Mouse (Mus musculus): ENCODE results near the gene Ptcd2. TPM values are rescaled to one million over a fixed set of nuclear protein-coding genes. Genes with fewer than 3 reads are reported as not detected.

Gene Ptcd2
- total RNA-seq, 2 experiments from 2014 or later, result 55.4 to 60.7 TPM

DNA sequence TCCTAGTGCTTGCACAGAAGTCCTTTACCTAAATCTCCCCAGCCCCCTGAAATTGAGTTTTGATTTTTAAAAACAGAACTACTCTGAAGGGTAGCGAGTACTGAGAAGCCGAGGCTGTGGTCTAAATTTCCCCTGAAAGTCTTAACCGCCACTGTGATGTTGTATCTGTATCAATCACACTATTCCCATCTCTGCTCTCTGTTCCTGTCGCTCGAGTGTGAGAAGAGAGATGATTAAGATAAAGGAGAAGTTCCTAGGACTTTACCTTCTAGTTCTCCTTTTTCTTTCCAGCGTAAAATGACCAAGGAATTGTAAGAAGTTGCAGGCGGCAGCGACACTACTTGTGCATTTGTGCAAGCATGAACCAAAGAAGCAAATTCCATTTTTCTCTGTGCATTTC, 38.3 kb downstream of the Ptcd2 start:
- DNase-seq, result no peak

DNA sequence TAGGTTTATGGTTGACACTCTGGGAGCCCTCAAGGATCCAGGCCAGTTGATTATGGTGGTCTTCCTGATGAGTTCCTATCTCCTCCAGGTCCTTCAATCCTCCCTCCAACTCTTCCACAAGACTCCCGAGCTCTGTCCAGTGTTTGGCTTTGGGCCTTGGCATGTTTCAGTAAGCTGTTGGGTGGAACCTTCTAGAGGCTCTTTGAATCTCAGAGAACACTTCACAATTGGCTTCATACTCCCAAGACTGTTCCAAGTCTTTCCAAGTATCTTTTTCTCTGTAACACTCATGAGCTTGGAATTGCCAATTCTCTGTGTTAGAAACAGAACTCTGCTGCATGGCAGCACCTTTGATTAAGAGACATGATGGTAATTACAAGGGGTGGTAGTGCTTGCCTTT, 39.3 kb downstream of the Ptcd2 start:
- peak in 1 of 2 experiments; percentile 55 for DNase-seq

DNA sequence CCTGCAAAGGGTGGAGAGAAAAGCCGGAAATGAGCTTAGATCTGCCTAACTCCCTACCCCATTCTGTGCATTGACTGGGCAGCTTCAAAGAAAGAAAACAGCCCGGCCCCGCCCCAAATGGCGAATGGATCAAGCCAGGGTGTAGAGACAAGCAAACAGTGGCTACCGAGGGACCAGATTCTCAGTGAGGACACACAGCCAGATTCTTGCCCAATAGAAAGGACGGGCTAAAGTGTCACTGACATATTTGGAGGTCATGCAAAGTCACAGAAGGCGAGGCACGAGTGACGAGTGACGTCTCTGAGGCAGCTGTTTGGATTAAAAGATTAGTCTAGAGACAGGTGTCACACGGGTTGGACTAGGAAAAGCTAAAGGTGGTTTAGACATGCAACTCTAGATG, 40.1 kb downstream of the Ptcd2 start:
- DNase-seq, result no peak

DNA sequence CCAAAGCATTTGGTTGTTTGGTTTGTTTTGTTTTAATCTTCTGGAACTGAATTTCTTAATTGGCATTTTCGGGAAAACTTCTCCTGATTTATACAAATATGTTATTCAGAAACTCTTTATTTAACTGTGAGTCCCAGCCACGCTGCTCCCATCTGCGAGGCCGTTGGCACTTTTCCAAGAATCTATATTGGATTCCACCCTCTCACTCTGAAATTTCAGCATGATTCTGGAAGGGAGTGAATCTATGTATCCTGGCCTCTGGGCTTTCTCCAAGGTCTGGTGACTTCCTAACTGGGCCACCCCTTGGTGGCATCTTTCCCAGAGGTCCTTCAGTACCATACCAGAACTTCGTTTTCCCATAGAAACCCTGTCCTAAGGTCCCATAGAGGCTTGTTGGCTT, 40.7 kb downstream of the Ptcd2 start:
- DNase-seq, result no peak

DNA sequence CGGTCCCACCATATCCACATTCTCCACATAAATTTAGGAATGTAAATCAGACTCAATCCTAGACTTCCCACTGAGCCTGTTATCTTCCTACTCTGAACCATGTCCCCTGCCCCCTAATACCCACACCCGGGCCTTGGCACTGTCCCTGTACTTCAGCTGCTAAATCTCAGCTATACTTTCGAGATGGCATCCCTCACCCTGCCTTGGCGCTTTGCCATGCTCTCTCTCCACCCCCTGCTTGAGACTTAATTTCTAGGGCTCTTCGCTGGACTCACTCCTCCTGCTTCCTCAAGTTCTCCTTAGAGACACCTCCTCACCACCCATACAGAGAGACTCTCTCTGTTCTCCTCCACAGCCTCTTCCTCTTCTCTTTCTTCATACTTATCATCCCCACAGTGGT, 44.6 kb downstream of the Ptcd2 start:
- DNase-seq, result no peak

DNA sequence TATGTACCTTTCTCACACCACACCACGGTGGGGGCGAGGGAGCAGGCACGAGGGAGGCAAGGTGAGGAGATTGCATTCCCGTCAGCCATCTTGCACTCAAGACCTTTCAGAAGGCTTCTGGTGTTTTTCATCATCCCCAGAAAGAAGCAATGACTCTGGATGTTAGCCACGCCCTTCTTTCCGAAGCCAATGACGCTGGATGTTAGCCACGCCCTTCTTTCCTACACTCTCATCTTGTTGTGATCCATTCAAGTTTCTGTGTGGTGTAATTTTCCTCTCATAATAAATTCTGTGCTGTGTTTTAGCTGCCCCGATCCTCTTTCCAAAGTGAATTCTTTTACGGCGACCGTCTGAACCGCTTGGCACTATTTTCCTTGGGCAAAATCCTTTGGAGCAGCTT, 50.3 kb downstream of the Ptcd2 start:
- DNase-seq, result no peak

DNA sequence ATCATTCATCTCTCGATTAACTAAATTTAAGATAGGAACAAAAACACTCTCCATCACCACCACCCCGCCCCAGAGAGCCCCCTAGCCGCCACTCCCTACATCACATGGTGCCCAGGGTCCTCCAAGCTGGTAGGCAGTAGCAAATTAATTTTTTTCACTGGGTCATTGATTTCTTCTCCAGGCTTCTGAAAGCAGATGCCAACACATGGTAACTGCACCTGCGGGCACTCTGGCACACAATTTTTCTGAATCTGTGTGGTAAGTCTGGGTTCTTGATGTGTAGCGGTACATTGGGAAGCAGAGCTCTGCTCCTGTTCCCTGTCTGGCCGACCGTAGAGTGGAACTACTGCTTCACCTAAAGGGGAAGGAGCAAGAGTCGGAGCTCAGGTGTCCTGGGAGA, 53.7 kb downstream of the Ptcd2 start:
- no peak for DNase-seq

DNA sequence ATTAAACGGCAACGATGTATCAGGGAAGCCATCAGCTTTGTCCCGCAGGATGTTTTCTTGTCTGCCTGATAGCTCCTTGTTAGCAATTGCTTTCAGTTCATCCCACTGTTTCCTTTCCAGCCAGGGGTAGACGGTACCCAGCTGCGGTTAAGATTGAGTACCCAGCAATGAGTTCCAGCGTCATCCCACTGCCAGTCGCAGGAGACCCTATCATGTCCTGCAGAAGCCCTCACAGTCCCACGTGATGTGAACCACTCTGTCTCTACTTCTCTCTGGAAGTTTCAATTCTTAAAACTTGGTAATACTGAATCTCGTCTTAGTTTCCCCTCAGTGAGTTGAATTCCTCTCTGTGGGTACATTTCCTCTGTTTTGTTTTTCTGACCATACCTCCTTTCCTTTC, 56.7 kb downstream of the Ptcd2 start:
- peak in 1 of 2 experiments; percentile 36 for DNase-seq

DNA sequence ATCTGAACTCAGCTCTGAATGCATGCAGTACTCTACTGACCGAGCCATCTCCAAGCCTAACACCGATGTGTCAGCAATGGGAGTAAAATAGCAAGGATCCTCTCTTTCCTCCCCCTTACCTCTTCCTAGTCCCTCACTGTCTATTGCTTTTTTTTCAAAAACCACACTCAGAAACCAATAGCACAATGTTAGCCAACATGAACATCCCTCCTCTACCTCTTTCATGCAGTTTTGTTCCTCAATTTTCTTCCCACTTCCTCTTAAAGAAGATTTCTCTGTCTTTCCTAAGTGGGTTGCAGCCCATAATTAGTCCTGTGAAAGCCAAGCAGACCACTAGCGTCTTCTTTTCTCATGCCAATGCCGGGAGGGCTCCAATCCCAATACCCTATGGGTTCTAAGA, 57.3 kb downstream of the Ptcd2 start:
- DNase-seq, result no peak

DNA sequence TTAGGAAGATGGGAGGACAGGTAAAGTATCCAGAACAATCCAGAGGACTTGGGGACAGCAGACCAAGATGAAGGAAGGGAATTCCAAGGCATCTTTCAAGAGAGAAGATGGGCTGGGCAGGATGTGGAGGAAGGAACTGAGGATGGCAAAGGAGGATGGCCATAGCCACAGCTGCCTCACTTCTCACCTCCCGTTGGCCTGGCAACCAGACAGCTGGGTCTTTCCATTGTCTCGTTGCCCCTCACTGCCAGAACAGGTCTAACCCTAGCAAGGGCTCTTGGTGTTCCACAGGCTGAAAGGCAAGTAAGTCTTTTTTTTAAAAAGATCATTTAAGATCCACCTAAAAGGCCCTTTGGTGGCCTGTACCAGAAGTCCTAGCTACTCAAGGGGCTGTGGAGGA, 59.3 kb downstream of the Ptcd2 start:
- no peak for DNase-seq

DNA sequence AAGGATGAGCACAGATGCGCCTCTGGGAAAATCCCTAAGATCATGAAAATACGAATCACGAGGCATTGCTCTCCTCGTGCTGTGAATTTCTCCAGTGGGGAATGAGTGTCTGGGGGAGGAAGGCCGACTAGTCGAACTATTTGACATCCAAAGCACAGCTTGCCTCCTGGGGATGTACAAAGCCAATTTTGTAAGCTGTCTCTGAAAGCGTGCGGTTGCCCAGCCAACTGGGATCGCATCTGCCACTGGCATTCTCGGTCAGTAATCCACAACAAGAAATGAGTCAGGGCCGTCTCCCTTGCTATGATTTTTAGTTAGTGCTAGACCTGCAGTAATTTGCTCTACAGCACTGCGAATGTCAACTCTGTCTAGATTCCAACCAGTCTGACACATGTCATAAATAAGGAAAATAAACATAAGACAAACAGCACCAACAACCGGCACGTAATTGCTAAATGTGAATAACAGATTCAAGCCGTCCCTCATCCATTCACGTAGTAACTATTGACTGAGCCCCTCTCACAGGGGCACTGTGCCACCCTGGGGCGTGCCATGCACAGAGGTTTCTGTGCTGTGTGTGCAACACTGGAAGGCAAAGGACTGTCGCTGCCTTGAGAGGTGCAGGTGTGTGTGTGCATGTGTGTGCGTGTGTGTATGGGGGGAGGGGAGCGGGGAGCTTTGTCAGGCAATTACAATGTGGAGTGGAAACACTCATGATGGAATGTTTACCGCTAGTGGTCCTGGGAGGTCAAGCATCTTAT, 59.9 kb downstream of the Ptcd2 start:
- DNase-seq, result no peak

DNA sequence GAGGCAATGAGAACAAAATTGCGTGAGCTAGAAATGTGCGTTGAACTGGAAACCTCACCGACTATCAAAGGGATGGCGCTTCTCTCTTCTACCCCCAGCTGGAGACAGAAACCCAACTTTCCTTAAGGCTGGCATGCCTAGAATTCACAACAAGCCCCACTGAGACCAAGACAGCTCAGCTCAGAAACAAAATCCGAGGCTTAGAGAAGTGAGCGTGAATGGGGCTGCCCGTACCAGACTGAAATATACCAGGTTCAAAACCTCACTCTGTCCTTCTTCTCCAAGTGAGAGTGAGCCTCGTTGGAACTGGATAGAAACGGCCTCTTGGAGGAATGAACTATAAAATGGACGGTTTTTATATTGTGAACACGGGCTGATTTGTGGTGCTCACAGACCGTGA, 60.6 kb downstream of the Ptcd2 start:
- no peak for DNase-seq

DNA sequence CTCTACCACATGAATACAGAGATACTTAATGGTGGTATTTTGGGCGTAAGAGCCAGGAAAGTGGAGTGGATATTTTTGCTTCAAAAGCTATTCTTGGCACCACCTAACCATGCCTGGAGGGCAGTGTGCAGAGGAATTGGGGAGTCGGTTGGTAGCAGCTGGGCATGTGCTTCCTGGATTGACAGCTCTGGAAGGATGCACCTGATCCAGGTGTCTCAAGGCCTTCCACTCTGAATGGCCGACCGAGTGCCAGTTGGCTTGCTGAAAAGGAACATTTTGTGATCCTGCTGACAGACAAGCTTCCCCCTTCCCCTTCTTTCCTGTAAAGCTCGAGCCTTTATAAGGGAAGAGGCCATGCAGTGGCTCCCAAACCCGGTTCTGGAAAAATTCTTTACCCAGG, 61.5 kb downstream of the Ptcd2 start:
- no peak for DNase-seq

DNA sequence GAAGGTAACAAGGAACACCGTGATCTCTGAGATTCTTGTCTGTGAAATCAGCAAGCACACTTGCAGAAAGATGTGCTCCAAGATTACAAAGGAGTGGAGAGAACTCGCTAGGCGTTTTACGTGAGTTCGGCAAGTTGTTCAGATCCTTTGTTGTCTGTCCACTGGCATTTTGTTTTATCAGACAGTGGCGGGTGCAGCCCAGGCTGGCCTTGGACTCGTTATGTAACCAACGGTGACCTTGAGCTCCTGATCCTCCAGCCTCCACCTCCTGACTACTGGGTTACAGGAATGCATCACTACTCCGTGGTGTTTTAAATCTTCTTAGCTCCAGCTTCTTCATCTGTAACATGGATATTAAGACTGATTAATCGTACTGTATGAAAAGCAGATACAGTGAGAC, 65.2 kb downstream of the Ptcd2 start:
- DNase-seq, result peak; percentile 27 to 33

DNA sequence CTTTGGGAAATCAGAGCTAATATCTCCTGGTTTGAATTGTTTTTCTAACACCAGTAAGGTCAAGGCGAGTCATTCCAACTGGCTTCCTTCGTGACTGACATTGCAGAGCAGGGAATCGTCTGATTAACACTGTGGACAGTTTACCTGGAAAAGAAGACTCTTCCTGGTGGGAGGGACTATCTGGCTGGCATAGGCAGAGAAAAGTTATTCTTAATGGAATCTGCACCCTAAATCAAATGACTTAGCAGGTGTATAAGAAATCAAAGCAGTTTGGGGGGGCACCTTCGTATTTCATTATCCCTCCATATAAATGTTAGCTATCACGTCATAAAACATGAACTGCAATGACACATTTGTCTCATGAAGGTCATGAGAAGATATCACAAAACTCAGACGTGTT, 66.0 kb downstream of the Ptcd2 start:
- no peak for DNase-seq

DNA sequence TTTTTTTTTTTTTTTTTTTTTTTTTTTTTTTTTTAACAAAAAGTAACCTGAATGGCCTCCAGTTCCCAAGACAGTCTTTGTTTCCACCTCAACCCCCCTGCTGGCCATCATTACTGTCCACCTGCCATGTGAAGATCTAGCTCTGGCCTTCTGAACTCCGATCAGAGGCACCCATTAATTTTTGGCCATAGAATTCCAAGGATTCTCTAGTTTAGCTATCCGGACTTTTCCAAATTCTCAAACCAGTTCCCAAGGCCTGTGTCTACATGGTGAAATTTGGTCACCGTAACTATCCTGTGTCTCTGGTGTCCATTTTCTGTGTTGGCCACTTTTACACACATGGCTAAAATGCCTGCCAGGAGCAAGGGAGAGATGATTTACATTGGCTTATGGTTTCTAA, 67.0 kb downstream of the Ptcd2 start:
- no peak for DNase-seq

DNA sequence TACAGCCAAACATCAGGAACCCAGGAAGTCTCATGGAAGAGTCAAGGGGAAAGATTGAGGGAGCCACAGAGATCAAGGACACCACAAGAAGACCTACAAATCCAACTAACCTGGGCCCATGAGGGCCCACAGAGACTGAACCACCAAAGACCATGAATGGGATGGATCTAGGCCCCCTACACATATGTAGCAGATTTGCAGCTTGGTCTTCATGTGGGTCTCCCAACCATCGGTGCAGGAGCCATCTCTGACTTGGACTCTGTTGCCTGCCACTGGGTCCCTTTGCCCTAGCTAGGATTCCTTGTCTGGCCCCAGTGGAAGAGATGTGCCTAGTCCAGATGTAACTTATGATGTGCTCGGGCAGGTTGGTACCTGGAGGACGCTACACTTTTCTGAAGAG, 72.5 kb downstream of the Ptcd2 start:
- no peak for DNase-seq

Other genes with a start within 250 kb of the Ptcd2 start
- gene Zfp366, start 159.9 kb downstream of the Ptcd2 start, total RNA-seq (2021), result 10 to 100 TPM; 14.1 to 14.9 TPM
- gene Mrps27, start 81 bp upstream of the Ptcd2 start, total RNA-seq (2021), result 10 to 100 TPM; 49.5 to 50.0 TPM
- gene Map1b, start 171.8 kb upstream of the Ptcd2 start, total RNA-seq (2021), result 10 to 100 TPM in 1 of 2 experiments, 1 to 10 TPM in 1; 9.9 to 10.8 TPM